Mouse (Mus musculus) MEL (cell line): ENCODE measurements at regions not wholly inside any gene's neighbourhood (a gene's known extent, or its start where the extent isn't known, plus 50 kb on each side); places are given as distances from the start of the nearest gene placed in this dataset.

Source experiments
- CTCF ChIP-seq, 3 experiments: IDR thresholded peaks in 2 of 3; conservative IDR thresholded peaks in 1 of 3; 2 replicates each; pipeline ENCODE4 v1.5.1; 2011 to 2012; ENCODE audit warnings: low read length in 3 of 3, low read depth in 2 of 3, mild to moderate bottlenecking in 2 of 3, improper control_type of control experiment in 1 of 3, inconsistent platforms in 1 of 3, mixed read lengths in 1 of 3, moderate library complexity in 1 of 3; ENCODE audit not compliant: control insufficient read depth in 1 of 3, insufficient read depth in 1 of 3, poor library complexity in 1 of 3, severe bottlenecking in 1 of 3
- TCF12 ChIP-seq: IDR thresholded peaks from 2 replicates; pipeline ENCODE4 v1.6.1; 2014; ENCODE audit warnings: low read depth, mild to moderate bottlenecking, inconsistent platforms, low read length, improper control_type of control experiment, moderate library complexity

- TF ChIP-seq CTCF (IDR thresholded peaks at IDR 0.05 in 2 of 3, conservative IDR thresholded peaks at IDR 0.05 in 1 of 3; ENCODE audit: control insufficient read depth in 1 of 3, insufficient read depth in 1 of 3, low read depth in 2 of 3, low read length in 3 of 3, poor library complexity in 1 of 3, severe bottlenecking in 1 of 3), result no peak
- TF ChIP-seq TCF12, result no peak
These were observed 167.3 kb downstream of the 1810013L24Rik start for GRCm38 (mm10) chr16:8997250-8997649.
